Mouse (Mus musculus) layer of hippocampus, adult 11-12 months (tissue): Measurements from ENCODE around the gene Gramd4.
A peak's percentile ranks its signal among the peaks of the same experiment; 100 is the strongest.

Experiments
- DNase-seq: peaks from one replicate; pipeline ENCODE4 v3.0.0; 2022; ENCODE audit warnings: low spot score

Gramd4 gene

DNA sequence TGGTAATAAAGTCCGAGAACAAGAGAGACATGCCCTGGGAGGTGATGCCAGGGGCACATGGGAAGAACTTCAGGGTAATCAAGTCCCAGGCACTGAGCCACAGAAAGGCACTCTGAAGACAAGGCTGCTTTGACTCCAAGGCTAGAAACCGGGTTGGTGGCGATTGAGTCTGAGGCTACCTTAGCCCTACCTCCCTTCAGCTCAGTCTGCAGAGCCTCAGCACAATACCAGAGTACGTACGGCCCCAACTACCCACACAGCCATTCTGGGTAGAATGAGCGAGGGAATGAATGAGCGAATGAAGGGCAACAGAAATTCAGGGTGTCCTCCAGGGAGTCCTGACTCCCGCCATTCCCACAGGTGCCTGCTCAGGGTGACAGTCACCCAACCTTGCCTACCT, 126.0 kb downstream of the Gramd4 start:
- no peak for DNase-seq

DNA sequence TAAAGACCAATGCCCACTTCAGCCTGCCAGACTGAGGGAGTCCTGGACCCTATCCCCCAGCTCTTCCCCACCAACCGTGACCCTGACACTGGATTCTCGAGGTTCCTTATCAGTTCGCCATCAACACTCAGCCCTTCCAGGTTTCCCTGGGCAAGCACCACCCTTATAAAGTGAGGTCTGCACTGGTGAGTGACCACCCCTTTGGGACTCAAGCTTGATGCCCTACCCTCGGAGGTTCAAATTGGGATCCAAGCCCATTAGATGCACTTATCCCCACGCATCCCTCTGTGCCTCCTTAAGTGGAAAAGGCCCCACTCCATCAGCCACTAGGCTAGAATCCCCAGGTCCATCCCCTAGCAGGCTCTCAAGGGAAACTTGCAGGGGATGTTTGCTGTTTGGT, 126.6 kb downstream of the Gramd4 start:
- DNase-seq = no peak

DNA sequence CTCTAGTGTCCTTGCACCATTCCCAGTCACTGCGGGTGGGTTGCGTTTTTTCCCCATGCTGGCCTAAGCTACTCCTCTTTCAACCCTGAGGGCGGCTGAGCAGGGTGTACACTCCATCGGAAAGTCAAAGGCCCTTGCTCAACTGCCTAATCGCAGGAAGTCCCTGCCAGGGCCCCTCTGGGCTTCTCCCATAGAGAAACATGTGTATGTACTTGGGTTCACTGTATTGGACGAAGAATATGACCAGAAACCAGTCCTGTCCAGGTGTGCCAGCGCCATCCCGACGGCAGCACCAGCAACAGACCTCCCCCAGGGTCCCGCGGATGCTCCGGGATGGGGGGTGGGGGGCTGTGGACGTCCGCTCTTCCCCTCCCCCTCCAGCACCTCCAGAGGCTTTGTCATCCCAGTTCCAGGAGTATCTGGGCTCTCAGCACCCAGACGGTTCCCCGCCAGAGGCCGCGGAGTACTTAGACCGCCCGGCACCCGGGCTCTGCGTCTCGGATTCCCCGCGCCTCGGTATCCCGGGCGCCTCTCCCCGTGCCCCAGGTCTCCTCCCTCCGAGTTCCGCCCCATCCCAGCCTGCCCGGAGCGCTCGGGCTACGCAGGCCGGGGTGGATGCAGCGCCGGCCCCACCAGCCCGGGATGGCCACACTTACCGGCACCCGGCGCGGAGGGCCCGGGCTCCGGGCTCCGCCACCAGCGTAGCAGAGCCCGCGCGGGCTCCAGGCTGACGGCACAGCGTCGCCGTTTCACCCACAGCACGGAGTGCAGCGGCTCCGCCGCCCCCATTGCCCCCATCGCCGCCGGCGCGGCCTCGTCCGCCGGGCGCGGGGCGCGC, 127.6 kb downstream of the Gramd4 start:
- no peak for DNase-seq

DNA sequence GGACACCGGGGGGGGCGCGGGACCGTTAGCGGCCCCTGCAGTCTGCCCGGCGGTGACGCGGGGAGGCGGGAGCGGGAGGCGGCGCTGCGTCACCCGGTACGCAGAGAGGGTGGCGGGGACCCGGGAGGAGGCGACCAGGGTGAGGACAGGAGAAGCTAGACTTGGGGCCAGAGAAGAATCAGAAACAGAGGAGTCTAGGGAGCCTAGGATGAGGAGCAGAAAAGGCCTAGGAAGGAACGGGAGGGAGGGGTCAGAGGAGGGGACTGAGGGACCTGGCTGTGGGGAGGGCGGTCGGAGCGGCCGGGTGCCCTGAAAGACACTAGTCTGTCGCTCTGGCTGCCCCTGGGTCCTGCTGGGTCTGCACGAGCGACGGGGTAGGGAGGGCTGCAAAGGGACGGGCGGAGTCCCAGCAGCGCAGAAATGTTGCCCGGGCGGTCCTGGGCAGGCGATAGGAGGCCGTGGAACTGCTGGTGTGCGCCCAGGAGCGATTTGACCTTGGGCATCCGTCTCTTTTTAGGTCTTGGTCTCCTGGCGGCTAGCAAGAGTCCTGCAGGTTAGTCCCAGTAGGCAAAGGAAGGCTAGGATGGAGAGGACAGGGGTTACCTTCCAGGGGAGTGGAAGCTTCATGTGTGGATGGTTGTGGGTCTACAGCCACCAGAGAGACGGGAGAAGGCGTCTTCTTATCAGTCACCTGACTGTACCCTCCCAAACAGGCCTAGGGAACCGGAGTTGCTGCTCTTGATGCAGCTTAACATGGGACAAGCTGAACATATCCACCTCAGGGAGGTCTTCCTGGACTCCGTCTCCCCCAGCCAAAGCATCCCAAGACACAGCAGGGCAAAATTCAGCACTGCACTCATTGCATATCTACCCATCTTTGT, 128.4 kb downstream of the Gramd4 start, which contains the start of gene Cerk:
Cerk (minus strand) TSS at position 453 of the 881 bp plus-strand sequence.
- DNase-seq = peak; percentile 84

DNA sequence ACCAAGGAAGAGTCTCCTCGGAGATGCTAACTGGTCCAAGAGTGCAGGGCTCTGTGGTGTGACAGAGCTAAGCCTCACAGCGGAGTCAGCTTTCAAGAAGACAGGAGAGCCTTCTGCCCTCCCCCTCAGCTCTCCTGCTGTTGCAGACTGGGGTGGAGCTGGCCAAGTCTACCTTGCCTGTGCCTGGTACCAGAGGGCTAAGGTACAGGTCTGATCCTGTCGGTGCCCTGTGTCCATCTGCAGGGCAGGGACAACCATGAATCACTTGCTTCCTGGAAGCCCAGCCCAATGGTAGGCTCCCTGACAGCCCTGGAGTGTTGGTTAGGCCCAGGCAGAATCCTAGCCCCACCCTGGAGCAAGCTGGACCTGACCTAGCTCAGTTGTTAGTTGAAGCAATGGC, 129.2 kb downstream of the Gramd4 start:
- no peak for DNase-seq
